Mouse (Mus musculus) cerebellum, postnatal 36 days (tissue): Measurements from ENCODE around the gene Zfp366.
"Not testable (repeated sequence)": the region's sequence is repeated elsewhere in the genome, so short reads cannot be mapped to it uniquely, and the experiment has no call there.

ENCODE experiments used
- DNase-seq, 2 experiments: peaks; one replicate each; pipeline ENCODE4 v3.0.0; 2021 to 2022; ENCODE audit warnings: mixed read lengths in 2 of 2

The Zfp366 gene

DNA sequence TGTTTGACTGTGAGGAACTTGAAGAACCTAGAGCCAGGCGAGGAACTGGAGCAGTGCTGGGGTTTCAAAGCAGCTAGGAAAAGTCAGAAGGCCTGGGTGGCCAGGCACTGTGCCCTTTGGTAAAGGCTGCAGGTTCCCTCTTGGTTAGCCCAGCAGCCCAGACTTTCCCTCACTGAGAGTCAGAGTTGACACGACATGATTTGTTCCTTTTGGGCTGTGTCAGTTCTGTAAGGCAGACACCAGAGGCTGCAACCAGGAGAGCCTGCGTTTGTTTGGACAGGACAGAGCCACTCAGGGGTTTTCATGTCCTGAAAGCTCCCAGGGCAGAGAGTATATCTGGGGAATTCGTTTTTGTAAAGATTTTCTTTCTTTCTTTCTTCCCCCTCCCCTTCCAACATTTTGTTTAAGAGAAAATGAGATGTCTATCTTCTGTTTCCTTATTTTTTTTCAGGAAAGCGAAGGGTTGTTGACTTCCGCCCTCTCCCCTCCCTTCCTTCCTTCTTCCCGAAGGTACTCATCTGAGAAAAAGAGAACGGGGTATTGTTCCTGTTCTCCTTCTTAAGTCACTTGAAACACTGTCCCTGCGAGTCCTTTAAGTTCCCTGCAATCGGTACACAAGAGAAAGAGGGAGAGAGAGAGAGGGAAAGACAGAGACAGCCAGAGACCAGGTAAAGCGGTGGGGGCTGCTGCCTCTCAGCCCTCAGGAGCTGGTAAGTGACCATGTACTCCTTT lies at the start of gene Zfp366:
Gene Zfp366 (plus strand): TSS at position 669 of the 732 bp plus-strand sequence.
- DNase-seq, result no peak

DNA sequence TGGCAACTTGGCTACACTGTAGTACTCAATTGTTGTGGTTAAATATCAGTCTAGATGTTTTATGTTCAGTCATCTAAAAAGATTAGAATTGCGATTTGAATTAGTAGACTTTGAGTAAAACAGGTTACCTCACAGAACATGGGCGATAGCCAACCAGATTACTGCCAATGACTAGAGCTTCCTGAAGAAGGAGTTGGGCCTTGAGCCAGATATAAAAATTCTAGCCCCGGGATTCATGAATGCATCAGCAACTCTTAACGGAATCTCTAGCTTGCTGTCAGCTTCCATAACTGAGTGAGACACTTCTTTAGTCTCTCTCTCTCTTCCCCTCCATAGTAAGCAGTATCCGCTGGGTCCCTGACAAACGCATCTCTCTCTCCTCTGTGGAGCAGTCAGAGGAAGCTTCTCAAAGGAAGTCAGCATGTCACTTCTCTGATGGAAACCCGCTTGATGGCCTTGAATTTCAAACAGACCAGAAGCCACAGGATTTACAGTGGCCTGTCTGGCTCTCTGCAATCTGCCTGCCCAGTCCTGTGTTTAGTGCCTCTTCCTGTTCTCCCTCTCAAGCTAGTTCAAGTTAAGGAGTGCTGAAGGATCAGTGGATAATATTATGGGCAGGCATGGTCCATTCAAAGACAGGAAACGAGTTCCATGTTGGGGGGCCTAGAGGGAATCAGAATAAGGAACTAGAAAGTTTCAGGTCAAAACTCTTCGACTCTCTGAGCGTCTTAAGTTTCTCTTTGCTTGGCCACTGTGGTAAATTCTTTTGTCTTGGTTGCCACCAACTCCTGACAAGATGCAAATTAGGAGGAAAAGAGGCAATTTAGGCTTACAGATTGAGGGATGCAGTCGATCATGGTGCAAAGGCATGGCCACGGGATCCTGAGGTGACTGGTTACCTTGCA lies 46.0 kb upstream of the Zfp366 start:
- DNase-seq, result no peak

DNA sequence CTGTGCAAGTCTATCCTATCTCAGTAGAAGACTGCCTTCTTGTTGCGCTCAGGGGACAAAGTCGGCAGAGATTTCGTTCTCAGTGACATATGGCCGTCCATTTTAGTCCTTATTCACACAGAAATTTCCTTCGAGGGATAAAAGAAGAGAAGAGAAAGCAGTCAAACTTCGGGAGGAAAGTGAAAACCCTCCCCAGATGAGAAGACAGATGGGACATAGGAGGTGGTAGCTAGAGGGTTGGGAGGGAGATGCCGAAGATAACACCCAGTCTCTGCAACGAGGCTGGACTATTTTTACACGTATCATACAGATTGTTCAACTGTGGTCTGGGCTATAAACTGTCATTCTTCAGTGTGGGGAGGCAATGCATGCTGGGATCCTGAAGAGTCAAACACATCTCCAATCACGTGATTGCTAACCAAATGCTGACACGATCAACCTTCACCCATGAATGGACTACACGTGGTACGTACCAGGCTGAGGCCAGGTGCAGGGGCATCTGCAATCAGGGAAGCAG lies 38.2 kb upstream of the Zfp366 start:
- no peak for DNase-seq

DNA sequence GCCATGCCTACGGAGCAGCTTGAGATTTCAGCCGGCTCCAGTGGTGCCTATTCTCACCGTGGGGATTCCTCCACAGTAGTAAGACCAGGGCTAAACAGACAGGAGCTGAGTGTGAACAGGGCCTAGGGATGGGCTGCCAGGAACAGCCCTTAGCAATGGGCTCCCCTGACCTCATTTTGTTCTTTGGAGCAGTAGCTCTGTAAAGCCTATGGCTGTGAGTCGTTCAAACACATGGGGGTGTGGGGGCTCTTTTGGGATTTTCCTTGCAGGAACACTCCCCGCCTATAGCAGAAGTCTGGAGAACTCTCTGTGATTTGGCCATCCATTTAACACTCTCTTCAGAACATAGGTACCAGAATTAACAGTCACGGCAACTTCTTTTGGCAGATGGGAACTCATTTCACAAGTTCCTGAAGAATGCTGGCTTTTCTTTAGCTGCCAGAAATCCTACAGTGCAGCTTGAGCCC lies 36.9 kb upstream of the Zfp366 start:
- no peak for DNase-seq

DNA sequence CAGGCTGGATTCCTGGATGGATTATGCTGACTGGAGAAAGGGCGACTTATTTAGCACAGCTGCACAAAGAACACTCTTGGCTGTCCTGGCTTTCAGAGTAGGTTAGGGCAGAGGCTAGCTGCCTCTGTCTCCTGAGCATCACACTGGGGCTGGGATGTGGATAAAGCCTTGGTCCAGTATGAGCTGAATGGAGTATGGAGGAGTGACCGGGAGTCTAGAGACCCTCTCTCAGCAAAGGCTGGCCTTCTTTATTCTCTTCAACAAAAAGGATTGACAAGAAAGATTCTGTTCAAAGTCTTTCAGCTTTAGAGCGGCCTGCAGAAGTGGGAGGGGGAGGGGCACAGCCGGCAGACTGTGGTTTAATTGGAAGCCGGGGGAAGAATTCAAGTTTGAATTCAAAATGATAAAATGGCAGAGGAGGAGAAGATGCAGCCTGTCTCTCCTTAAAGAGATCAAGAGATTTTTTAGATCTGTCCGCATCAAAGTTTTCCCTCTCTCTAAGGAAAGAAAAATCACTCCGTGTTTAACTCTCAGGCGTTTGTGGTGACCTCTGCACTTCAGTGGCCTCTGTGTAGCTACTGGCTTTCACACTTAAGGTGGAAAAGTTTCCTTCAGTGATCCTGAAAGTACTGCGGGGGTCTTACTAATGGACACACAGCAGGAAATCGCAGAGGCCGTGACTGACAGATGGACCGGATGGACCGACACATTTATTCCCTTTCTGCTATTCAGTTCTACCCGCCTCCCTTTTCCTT lies 34.9 kb upstream of the Zfp366 start:
- DNase-seq, result no peak

DNA sequence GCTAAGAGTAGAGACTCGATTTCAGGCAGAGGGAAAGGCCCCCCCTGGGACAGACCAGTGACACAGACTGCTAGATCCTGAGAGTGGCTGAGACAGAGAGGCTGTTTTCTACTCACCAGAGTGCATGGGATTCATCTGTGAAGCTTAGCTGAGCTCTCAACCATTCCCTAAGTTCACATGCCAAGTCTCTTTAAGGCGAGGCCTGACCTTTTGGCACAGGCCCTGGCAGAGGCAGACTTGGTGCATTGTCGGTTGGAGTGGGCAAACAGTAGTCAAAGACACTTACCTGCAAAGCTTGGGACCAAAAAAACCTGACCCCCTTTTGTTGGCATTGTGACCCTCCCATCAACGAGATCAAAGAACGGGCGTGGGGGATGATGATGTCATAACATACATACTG lies 34.0 kb upstream of the Zfp366 start:
- no peak for DNase-seq

DNA sequence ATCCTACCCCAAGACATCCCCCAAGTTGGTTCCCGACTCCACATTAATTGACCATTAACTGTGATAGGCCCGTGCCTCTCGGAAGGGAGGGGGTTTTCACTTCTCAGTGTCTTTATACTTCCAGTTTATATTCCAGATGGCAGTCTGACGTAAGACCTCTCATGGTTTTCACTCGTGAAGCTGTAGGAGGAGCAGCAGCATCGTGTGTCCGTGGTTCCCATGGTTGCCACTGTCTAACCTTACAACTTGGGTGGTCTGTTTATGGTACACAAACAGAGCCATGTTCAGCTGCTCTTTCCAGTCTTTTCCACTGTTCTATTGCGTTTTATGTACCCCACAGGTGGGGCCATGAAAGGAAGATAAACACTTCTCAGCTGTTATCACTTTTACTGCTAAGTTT lies 33.5 kb upstream of the Zfp366 start:
- DNase-seq, result no peak

DNA sequence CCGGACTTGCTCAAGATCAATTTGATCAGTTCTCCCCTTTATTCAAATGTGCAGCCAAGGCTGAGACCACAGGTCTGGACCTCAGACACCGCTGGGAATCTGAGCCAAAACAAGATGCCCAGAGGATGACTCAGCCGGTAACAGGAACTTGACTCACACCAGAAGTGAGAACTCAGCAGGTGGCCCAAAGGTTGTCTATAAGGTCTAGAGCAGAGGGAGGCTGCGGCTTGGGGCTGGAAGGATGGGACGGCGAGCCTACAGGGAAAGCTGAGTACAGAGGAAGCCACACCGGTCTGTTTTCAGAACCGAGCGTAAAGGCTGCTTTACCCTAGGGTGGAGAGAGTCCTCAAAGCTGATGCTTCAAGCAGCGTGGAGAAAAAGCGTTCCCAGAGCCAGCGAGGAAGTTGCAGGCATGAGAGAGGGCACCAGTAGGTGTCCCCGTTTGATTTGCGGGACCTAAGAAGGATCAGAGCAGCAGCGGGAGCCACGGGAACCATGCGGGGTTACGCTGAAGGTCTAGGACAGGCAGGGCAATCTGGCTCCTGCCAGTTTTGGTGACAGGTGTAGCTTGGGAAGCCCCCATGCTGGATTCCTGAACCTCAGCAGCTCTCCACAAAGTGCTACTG lies 32.2 kb upstream of the Zfp366 start:
- peak; percentile 13 to 36 for DNase-seq

DNA sequence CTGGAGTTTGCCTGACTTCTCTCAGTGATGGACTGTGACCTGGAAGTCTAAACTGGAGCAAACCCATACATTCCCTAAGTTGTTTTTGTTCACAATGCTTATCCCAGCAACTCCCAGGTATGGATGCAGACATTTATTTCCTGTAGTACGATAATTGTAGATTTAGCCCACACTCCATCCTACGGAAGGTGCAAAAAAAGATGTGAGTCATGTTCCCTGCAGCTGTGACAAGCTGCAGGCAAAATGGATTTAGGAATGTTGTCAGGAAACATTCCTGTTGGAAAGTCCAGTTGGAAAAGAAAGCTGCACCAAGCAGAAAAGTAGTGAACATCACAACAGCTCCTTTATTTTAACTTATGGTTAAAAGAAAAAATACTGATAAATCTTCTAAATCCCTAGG lies 26.9 kb upstream of the Zfp366 start:
- DNase-seq, result no peak

DNA sequence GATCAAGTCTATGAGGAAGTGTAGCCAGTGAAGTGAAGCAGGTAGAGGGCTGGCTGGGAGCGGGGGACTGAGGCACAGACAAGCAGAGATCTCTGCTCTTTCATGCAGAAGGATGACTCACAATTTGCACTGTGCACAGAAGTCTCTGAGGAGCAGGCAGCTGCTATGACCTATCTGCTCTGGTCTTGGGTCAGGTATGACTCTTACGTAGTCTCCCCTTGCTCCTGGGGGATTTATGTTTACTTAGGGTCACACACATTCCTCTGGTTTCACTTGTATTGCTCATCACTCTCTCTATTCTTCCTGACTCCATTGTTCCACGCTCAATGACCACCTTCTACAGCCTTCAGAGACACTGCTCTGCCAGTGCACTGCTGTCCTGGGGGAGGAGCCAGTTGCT lies 25.9 kb upstream of the Zfp366 start:
- DNase-seq, result no peak

DNA sequence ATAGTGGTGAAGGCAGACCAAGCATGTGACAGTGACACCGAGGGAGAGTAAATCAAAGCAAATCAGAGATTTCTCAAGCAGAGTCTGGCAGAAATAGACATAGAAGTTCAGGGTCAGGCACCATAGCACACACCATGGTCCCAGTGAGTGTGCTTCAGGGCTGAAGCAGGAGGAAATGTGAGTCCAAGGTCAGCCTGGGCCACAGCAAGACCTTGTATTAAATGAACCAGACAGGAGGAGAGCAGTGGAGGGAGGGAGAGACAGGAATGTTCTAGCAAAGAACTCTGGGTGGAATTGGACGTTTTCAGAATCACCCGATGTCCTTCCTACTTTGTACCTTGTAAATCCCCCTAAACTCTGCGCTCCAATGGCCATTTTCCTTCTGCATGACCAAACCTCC lies 21.6 kb upstream of the Zfp366 start:
- no peak for DNase-seq

DNA sequence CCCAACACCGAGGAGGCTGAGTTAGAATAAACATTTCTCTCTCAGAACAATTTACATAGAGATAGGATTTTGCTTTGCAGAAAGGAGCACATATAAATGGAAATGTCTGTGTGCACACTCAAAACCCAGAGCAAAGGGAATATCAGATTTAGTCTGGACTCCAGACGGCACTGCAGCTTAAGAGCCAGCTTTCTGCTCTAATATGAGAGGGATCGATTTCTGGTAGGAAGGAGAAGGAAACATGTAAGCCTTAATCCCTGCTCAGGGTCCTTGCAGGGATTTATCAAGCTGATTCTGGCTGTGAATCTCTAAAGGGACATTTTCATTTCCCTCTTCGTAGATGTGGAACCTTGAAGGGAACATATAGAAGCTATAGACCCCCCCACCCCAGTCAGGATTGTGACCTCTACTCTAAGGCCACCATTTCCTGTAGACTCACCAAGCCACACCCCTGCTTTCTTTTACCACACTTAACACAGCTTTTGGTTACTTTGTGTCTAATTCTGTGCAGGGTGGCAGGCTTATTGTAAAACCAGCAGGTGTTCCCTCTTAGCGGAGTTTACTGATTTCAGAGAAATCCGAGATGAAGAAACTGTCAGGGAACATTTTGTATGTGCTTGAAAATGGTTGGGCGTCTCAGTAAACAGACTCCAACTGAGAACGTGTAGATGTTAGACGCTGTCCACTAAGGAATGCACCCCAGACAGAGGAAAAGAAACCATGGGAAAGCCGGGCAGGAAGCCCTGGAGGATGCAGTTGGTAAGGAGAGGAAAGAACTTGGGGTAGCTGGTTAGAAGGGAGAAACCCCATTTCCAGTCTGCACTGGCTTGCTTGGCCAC lies 20.9 kb upstream of the Zfp366 start:
- DNase-seq, result no peak

DNA sequence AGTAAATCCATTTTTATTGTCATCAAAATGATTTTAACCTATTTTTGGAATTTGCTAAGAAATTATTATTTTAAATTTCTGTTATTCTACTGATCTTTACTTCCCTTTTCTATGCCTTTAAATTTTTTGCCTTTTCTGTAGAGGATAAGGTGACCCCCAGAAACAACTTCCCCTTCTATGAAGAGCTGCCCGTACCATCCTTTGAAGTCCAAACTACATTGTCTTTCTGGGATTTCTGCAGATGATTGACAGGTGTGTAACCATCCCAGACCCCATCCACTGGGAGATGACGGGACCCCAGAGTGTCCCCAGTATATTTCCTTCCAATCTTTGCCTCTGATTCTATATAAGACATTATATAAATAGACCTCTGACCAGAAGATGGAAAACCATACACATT lies 20.3 kb upstream of the Zfp366 start:
- DNase-seq, result no peak

DNA sequence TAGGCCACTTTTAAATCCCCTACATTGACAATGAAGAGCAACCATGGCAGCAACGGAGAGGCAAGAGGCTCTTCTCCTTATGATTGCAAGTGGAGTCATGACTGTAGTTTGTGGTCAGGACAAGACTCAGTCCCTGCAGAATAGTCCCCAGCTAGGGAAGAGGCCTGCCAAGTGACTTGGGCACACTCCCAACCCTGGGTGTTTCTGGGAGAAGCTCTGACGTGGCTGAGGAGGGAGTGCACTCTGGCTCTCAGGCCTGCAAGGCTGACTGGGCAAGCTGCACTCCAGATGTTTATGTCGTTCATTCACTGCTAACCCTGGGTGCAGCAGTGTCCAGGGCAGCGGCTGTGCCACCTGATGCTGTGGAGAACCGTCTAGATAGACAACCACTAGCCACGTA lies 15.2 kb upstream of the Zfp366 start:
- DNase-seq, result no peak

DNA sequence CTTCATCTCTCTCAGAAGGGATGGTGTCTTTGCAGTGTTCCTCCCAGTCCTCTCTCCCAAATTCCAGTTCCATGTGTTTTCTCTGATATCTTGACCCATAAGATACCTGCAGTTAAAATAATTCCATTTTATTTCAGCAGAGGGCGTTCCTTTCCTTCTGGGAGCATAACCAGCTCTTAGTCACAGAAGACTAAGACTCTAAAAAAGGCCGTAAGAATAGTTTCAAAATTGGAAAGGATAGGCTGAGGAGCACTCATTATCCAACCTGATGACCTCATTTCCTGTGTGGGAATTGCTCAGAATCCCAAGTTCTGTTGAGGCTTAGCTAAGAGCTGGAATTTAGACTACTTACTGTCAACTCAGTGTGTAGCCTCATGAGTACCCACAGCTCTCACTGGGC lies 14.3 kb upstream of the Zfp366 start:
- no peak for DNase-seq

DNA sequence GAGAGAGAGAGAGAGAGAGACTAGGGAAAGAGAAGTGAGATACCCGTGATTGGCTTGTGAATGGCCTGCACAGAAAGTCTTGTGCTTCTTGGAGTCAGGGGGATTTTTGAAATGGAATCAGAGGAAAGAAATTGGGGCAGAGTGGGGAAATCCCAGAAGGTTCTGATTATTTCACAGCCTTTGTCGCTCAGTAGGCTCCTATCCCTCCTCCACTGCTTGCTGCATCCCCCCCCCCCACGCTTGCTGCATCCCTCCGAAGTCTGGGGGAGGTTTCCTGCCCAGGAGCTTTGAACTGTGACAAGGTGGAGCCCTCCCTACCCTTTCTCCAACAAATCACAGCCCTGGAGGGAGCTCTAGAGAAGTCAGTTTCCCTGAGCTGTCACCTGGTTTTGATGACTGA lies 10.8 kb upstream of the Zfp366 start:
- no peak for DNase-seq

DNA sequence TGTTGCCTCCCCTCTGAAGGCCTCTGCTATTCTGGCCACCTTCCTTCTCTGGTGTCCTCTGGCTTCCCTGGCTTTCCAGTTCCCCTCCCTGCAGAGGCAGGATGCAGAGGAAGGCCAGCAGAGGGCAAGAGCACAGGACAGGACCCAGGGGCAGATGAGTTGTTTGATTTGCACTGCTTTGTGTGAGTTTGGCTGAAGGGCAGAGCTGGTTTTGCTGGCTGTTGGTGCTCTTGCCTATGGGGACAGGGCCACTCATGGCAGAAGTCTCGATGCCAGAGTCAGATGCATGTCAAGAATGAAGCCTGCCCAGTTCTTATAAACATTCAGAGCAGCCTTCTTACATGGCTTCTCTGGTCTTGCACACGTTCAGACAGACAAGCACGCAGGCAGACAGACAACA lies 1.8 kb upstream of the Zfp366 start:
- not testable (repeated sequence) for DNase-seq

DNA sequence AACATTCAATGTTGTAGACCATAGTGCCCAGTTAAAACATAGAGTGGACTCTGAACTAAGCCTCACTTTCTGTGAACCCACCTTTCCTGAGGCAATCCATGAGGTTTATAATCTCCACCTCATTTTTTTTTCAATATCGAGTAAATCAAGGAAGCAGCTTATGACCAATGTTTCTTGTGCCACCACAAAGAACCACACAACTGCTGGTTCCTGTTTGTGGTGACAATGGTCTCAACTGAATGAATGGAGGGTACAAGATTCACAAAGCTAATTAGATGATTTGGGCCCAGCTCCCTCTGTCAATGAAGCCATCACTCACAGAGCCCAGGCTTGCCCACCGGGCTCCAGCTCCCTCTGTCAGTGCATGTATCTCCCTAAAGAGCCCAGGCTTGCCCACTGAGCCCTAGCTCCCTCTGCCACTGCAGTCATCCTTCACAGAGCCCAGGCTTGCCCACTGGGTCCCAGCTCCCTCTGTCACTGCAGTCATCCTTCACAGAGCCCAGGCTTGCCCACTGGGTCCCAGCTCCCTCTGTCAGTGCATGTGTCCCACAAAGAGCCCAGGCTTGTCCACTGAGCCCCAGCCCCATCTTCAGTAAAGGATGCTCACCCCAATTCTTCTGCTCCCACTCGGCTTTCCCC lies 1.2 kb upstream of the Zfp366 start:
- DNase-seq, result no peak

DNA sequence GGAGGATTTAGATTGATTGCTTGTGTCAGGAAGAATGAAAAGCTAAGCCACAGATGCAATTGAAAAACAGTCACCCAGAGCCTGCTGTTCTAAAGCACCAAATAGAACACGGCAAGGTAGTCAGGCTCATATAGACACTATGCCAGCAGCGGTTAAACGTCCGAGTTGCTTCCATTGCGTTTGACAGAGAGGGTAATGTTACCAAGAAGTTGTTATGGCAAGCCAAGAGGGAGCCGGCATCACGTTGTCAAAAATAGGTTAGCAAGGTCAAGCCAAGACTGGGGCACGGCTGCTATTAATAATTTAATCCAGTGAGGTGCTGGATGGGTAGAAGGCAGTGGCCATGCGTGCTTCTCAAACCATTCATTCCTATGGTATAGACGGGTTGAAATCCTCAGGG lies 950 bp downstream of the Zfp366 start:
- no peak for DNase-seq

DNA sequence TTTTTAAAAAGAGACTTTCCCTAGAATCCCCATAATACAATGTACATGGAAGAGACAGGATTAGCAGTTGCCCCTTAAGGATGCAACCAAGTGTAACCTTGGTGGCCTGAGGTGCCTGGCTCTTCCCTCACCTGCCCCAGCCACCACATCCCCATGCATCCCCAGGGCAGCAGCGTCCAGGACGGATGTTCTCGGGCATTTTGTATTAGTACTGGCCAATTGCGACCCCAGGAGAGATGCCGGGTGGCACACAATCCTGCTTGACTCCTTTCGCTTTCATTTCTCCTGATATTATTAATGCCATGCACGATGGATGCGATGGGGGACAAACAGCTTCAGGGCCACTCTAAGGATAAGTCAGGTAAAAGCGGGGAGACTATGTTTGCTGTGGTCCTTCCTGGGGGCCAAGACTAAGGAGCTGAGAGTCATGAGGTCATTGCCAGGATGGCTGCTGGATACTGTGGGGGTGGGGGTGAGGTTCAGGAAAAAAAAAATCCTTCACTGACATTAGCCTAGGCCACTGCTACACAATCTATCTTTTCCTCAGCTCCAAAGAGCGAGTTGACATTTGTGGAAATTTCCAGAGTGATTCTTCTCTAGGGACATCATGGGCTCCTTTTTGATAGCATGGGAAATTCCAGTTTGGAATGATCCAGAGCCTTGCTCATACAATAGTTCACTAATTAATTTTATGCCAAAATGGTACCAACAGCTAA lies 1.7 kb downstream of the Zfp366 start:
- no peak for DNase-seq

DNA sequence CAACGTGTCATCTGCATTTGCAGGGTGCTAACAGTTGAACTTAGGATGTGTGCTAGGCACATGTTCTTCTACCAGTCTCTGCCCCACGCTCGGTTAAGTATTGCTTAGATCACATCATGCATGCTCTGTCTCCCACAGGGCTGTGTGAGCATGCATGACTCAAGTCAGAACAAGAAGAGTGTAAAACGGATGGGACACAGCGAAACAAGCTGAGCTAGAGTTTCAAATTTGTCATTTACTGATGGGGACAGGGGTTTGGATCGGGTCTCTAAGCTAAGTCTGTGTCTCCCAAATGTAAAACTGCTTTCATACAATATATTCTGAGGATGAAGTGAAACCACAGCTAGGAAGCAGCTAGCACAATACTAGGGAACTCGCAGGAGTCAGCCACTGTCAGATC lies 2.2 kb downstream of the Zfp366 start:
- no peak for DNase-seq
